Mouse (Mus musculus): Measurements from ENCODE around the gene Atp2c1.

Atp2c1 gene

GRCm38 (mm10) chr9:105362181-105362580 is 164.9 kb downstream of the Atp2c1 start:
- no peak for DNase-seq

Data from lung, postnatal 14 days (tissue).